Mouse (Mus musculus) thymus, adult 2 months (tissue): ENCODE measurements around the gene Disp1.

Source experiments
- CTCF ChIP-seq: fragments of 200-500 bp; IDR thresholded peaks from 2 replicates; pipeline ENCODE4 v1.5.1; 2012; ENCODE audit warnings: mild to moderate bottlenecking, control low read depth, low read length, moderate library complexity, borderline replicate concordance; ENCODE audit not compliant: control insufficient read depth, poor library complexity, insufficient read depth; ENCODE audit errors: extremely low read depth
- POLR2A ChIP-seq: fragments of 200-500 bp; IDR thresholded peaks from 2 replicates; pipeline ENCODE4 v1.6.1; 2012; ENCODE audit warnings: mild to moderate bottlenecking, low read length, control low read depth, moderate library complexity; ENCODE audit not compliant: control insufficient read depth, poor library complexity, insufficient read depth; ENCODE audit errors: extremely low read depth

- TF ChIP-seq POLR2A (no peak), CTCF (no peak)
These were observed 73.9 kb downstream of the Disp1 start for GRCm38 (mm10) chr1:183147438-183147841.
